Mouse (Mus musculus) inflammation-experienced regulatory T-cells, adult 16 weeks (primary cell): ENCODE results near the gene Sele. TPM values are rescaled to one million over a fixed set of nuclear protein-coding genes. Genes with fewer than 3 reads are reported as not detected.

Experiments used
- polyA plus RNA-seq: library from polyadenylated mRNA; unstranded; fragments of 100-300 nt; shearing (Covaris generic); gene quantifications from one replicate; pipeline ENCODE4 v1.2.1, GENCODE M21; 2017

The Sele gene
- polyA plus RNA-seq = 0.43 TPM

GRCm38 (mm10) chr1:164047934-164048333 is at the start of gene Sele:
Gene Sele (plus strand): TSS chr1:164048234.

GRCm38 (mm10) chr1:164061925-164062324 is 13.9 kb downstream of the Sele start, which contains the start of gene Sell:
Gene Sell (plus strand): TSS chr1:164061982.

Other genes with a start within 250 kb of the Sele start
- 46.9 TPM for gene Scyl3, start 119.1 kb upstream of the Sele start, polyA plus RNA-seq
- gene BC055324, start 53.4 kb upstream of the Sele start, polyA plus RNA-seq = 4.3 TPM
- 25.6 TPM for gene Mettl18, start 53.3 kb upstream of the Sele start, polyA plus RNA-seq
- 649 TPM for gene Sell, start 13.7 kb downstream of the Sele start, polyA plus RNA-seq
- gene Selp, start 67.0 kb downstream of the Sele start, polyA plus RNA-seq = 2.3 TPM
- gene F5, start 103.6 kb downstream of the Sele start, polyA plus RNA-seq = not detected
- gene Slc19a2, start 200.8 kb downstream of the Sele start, polyA plus RNA-seq = 1.2 TPM
- gene Ccdc181, start 227.4 kb downstream of the Sele start, polyA plus RNA-seq = 12.3 TPM